Mouse (Mus musculus): ENCODE results near the gene Lgi4.

- TF ChIP-seq CTCF (IDR thresholded peaks at IDR 0.05; ENCODE audit: low read depth): peak; percentile 98
- TF ChIP-seq EP300 (optimal IDR thresholded peaks at IDR 0.05): no peak
Observed at GRCm38 (mm10) chr7:31097583-31098248, 38.6 kb downstream of the Lgi4 start.

All from stomach, postnatal 0 days (tissue).